In genomic region chr11:82023769-82024168, GRCm38 (mm10) we compare ENCODE assay signal across 29 mouse cellular contexts. TPM values are rescaled to one million over a fixed set of nuclear protein-coding genes. Genes with fewer than 3 reads are reported as not detected.
DNase-seq lines count a peak whose midpoint lies in the region; ATAC-seq lines count a peak whose summit lies in the region.
"Had no signal": no experiment of that assay in that cellular context is flagged by ENCODE, and none has a peak within 500 bp of the region (broad histone marks: within the 10 kb centered on the region; RNA-seq: fewer than 3 reads in every experiment).

No protein-coding gene starts in this region.

- H3K27me3 ChIP-seq in midbrain, embryonic 14.5 days (ENCODE audit: control insufficient read depth, insufficient read depth, low read length), result no peaks in the 10 kb centered on the region
- H3K27me3 ChIP-seq in midbrain, embryonic 15.5 days (replicated peaks), result no peaks in the 10 kb centered on the region
- H3K27me3 ChIP-seq: forebrain, embryonic 15.5 days; hindbrain, embryonic 12.5 days; liver, embryonic 15.5 days had no signal

- H3K36me3 ChIP-seq in midbrain, embryonic 14.5 days (ENCODE audit: control insufficient read depth, insufficient read depth, low read length), result no peaks in the 10 kb centered on the region
- no peaks in the 10 kb centered on the region for H3K36me3 ChIP-seq in midbrain, embryonic 15.5 days (replicated peaks)
- H3K36me3 ChIP-seq: embryonic facial prominence, embryonic 10.5 days; forebrain, embryonic 15.5 days; hindbrain, embryonic 12.5 days; limb, embryonic 10.5 days; liver, embryonic 15.5 days had no signal

- no peak overlapping the region for H3K4me3 ChIP-seq in midbrain, embryonic 14.5 days (replicated peaks; ENCODE audit: low read depth, low read length)
- no peak overlapping the region for H3K4me3 ChIP-seq in midbrain, embryonic 15.5 days
- H3K4me3 ChIP-seq: embryonic facial prominence, embryonic 10.5 days; forebrain, embryonic 15.5 days; heart, adult 2 months; hindbrain, embryonic 12.5 days; limb, embryonic 10.5 days; liver, embryonic 15.5 days had no signal

- WGBS in midbrain, embryonic 14.5 days, result 84% methylated on average over 4 of the region's 4 CpGs
- WGBS in midbrain, embryonic 15.5 days, result 84% methylated on average over 4 of the region's 4 CpGs

- no peaks in the 10 kb centered on the region for H3K9me3 ChIP-seq in midbrain, embryonic 14.5 days (ENCODE audit: control insufficient read depth, low read length)
- no peaks in the 10 kb centered on the region for H3K9me3 ChIP-seq in midbrain, embryonic 15.5 days
- H3K9me3 ChIP-seq: embryonic facial prominence, embryonic 10.5 days; forebrain, embryonic 15.5 days; hindbrain, embryonic 12.5 days; limb, embryonic 10.5 days; liver, embryonic 15.5 days had no signal

- no peak overlapping the region for H3K9ac ChIP-seq in midbrain, embryonic 14.5 days (replicated peaks; ENCODE audit: low read length)
- H3K9ac ChIP-seq in midbrain, embryonic 15.5 days, result no peak overlapping the region
- H3K9ac ChIP-seq: forebrain, embryonic 15.5 days; hindbrain, embryonic 12.5 days; liver, embryonic 15.5 days had no signal

- no peaks in the 10 kb centered on the region for H3K4me1 ChIP-seq in midbrain, embryonic 14.5 days (ENCODE audit: control insufficient read depth, insufficient read depth, low read length)
- H3K4me1 ChIP-seq in midbrain, embryonic 15.5 days, result no peaks in the 10 kb centered on the region
- H3K4me1 ChIP-seq: embryonic facial prominence, embryonic 10.5 days; forebrain, embryonic 15.5 days; hindbrain, embryonic 12.5 days; limb, embryonic 10.5 days; liver, embryonic 15.5 days had no signal

- no peak overlapping the region for H3K27ac ChIP-seq in midbrain, embryonic 14.5 days (replicated peaks; ENCODE audit: low read depth, low read length)
- no peak overlapping the region for H3K27ac ChIP-seq in midbrain, embryonic 15.5 days
- H3K27ac ChIP-seq: embryonic facial prominence, embryonic 10.5 days; forebrain, embryonic 15.5 days; heart, adult 2 months; hindbrain, embryonic 12.5 days; limb, embryonic 10.5 days; liver, embryonic 15.5 days had no signal

- ATAC-seq in megakaryocyte progenitor cell, adult 5-6 weeks (replicated peaks; ENCODE audit: poor library complexity), result peak; percentile 76
- ATAC-seq in midbrain, embryonic 14.5 days (ENCODE audit: low FRiP score, low TSS enrichment), result no peak
- no peak for ATAC-seq in midbrain, embryonic 15.5 days (replicated peaks)
- ATAC-seq: forebrain, embryonic 15.5 days; intestine, postnatal 0 days had no signal

- peak; percentile 83 for DNase-seq in 416B (ENCODE audit: low read depth)
- peak; percentile 76 to 88 for DNase-seq in adrenal gland, adult (ENCODE audit: inconsistent age in 2 of 2, low spot score in 1 of 2)
- DNase-seq in adrenal gland, postnatal 36 days, result peak; percentile 74 to 77
- DNase-seq in right cerebral cortex, postnatal 25 days, result no peak
- no peak for DNase-seq in midbrain, embryonic 14.5 days
- DNase-seq: cerebellum, adult 9-11 months; gastrocnemius, postnatal 14 days; kidney, postnatal 4 days; layer of hippocampus, adult 9-11 months; liver; right cerebral cortex, adult 18-20 months had no signal

- no peak overlapping the region for H3K4me2 ChIP-seq in midbrain, embryonic 14.5 days (ENCODE audit: low read length)
- no peak overlapping the region for H3K4me2 ChIP-seq in midbrain, embryonic 15.5 days
- H3K4me2 ChIP-seq: forebrain, embryonic 15.5 days; hindbrain, embryonic 12.5 days; liver, embryonic 15.5 days had no signal

RNA-seq across cellular contexts. Expression of gene Ccl2, which starts 11.6 kb away (rescaled TPM):
- 1 to 10 TPM; 1.2 to 1.3 TPM for total RNA-seq in adrenal gland, postnatal 36 days (2021)
- total RNA-seq in megakaryocyte progenitor cell, adult 5-6 weeks (2015), result 1.6 and 7.4 TPM in 2 replicates
- total RNA-seq in megakaryocyte progenitor cell, adult 5-6 weeks (2017), result 1.1 and 2.5 TPM in 2 replicates
- 3.6 TPM in 1 of 2 replicates, not detected in the other for polyA plus RNA-seq in midbrain, embryonic 14.5 days (2014; fragmentation: Nextera tagmentation; extraction: Ambion mirVana)
- 1.2 and 1.3 TPM in 2 replicates for polyA plus RNA-seq in midbrain, embryonic 15.5 days (2015; fragmentation: Nextera tagmentation; extraction: Ambion mirVana)
- total RNA-seq: left cerebral cortex, adult 8-10 months; midbrain, postnatal 0 days had no signal
- polyA plus RNA-seq: limb, embryonic 10.5 days had no signal

RNA-seq across cellular contexts. Expression of gene Gm17268, which starts 14.6 kb away (rescaled TPM):
- total RNA-seq in adrenal gland, postnatal 36 days (2021), result not detected
- total RNA-seq in megakaryocyte progenitor cell, adult 5-6 weeks (2015), result not detected in 2 replicates
- total RNA-seq in megakaryocyte progenitor cell, adult 5-6 weeks (2017), result not detected in 2 replicates
- polyA plus RNA-seq in midbrain, embryonic 14.5 days (2014; fragmentation: Nextera tagmentation; extraction: Ambion mirVana), result not detected in 2 replicates
- polyA plus RNA-seq in midbrain, embryonic 15.5 days (2015; fragmentation: Nextera tagmentation; extraction: Ambion mirVana), result not detected in 2 replicates
- total RNA-seq: gastrocnemius, postnatal 14 days; heart, adult 2 months; heart, postnatal 25 days; left cerebral cortex, adult 8-10 months; midbrain, postnatal 0 days had no signal
- polyA plus RNA-seq: cortical plate, adult 2 months; embryonic facial prominence, embryonic 10.5 days; forebrain, embryonic 15.5 days; heart, adult 2 months; heart, embryonic 14.5 days; hindbrain, embryonic 12.5 days; intestine, postnatal 0 days; kidney, embryonic 16.5 days; limb, embryonic 10.5 days; liver, embryonic 15.5 days; lung, embryonic 16.5 days; midbrain, postnatal 0 days; neural tube, embryonic 14.5 days; testis, adult 2 months had no signal

RNA-seq across cellular contexts. Expression of gene Ccl7, which starts 21.7 kb away (rescaled TPM):
- 1 to 10 TPM in 1 of 2 experiments, under 1 TPM in 1; 0.95 to 1.9 TPM for total RNA-seq in adrenal gland, postnatal 36 days (2021)
- not detected in 2 replicates for total RNA-seq in megakaryocyte progenitor cell, adult 5-6 weeks (2015)
- total RNA-seq in megakaryocyte progenitor cell, adult 5-6 weeks (2017), result not detected in 2 replicates
- polyA plus RNA-seq in midbrain, embryonic 14.5 days (2014; fragmentation: Nextera tagmentation; extraction: Ambion mirVana), result 1.9 TPM in 1 of 2 replicates, not detected in the other
- polyA plus RNA-seq in midbrain, embryonic 15.5 days (2015; fragmentation: Nextera tagmentation; extraction: Ambion mirVana), result 0.28 and 0.74 TPM in 2 replicates
- total RNA-seq: left cerebral cortex, adult 8-10 months had no signal
- polyA plus RNA-seq: embryonic facial prominence, embryonic 10.5 days; limb, embryonic 10.5 days; testis, adult 2 months had no signal

RNA-seq across cellular contexts. Expression of gene Ccl11, which starts 33.9 kb away (rescaled TPM):
- total RNA-seq in adrenal gland, postnatal 36 days (2021), result 1 to 10 TPM; 4.2 to 7.5 TPM
- not detected in 2 replicates for total RNA-seq in megakaryocyte progenitor cell, adult 5-6 weeks (2015)
- total RNA-seq in megakaryocyte progenitor cell, adult 5-6 weeks (2017), result not detected in 2 replicates
- 0.20 TPM in 1 of 2 replicates, not detected in the other for polyA plus RNA-seq in midbrain, embryonic 14.5 days (2014; fragmentation: Nextera tagmentation; extraction: Ambion mirVana)
- polyA plus RNA-seq in midbrain, embryonic 15.5 days (2015; fragmentation: Nextera tagmentation; extraction: Ambion mirVana), result not detected in 2 replicates
- total RNA-seq: midbrain, postnatal 0 days had no signal
- polyA plus RNA-seq: cortical plate, adult 2 months; embryonic facial prominence, embryonic 10.5 days; forebrain, embryonic 15.5 days; limb, embryonic 10.5 days; neural tube, embryonic 14.5 days; testis, adult 2 months had no signal

RNA-seq across cellular contexts. Expression of gene Asic2, which starts 55.5 kb away (rescaled TPM):
- total RNA-seq in adrenal gland, postnatal 36 days (2021), result 1 to 10 TPM; 1.7 TPM
- not detected in 2 replicates for total RNA-seq in megakaryocyte progenitor cell, adult 5-6 weeks (2015)
- not detected in 2 replicates for total RNA-seq in megakaryocyte progenitor cell, adult 5-6 weeks (2017)
- polyA plus RNA-seq in midbrain, embryonic 14.5 days (2014; fragmentation: Nextera tagmentation; extraction: Ambion mirVana), result 8.7 and 11.4 TPM in 2 replicates
- 13.9 and 14.4 TPM in 2 replicates for polyA plus RNA-seq in midbrain, embryonic 15.5 days (2015; fragmentation: Nextera tagmentation; extraction: Ambion mirVana)
- total RNA-seq: heart, adult 2 months; heart, postnatal 25 days had no signal
- polyA plus RNA-seq: heart, adult 2 months; heart, embryonic 14.5 days had no signal

Comparison
In these comparisons a context has a peak if more than half of its experiments do, and no peak if none do; other contexts are left out.
1. DNase-seq: peak in 416B (single experiment), adrenal gland, adult (2 of 2) and adrenal gland, postnatal 36 days (2 of 2); none in right cerebral cortex, postnatal 25 days (single experiment) and midbrain, embryonic 14.5 days (single experiment).